Mouse (Mus musculus): ENCODE data around the gene Prrc2b. TPM values are rescaled to one million over a fixed set of nuclear protein-coding genes. Genes with fewer than 3 reads are reported as not detected.

Prrc2b gene
- 47.2 TPM for polyA plus RNA-seq (2014; fragmentation: Illumina TruSeq; extraction: RNeasy Lipid Tissue Mini Kit (QIAGEN cat#74804); ENCODE audit: low read depth, low replicate concordance)

GRCm38 (mm10) chr2:32150924-32151659, at the start of gene Prrc2b:
Gene Prrc2b, plus strand, starts transcription at chr2:32151082.

GRCm38 (mm10) chr2:32235886-32236759, 85.2 kb downstream of the Prrc2b start, which contains the start of gene Pomt1:
Gene Pomt1, plus strand, starts transcription at chr2:32236590.

GRCm38 (mm10) chr2:32259657-32260417, 109.0 kb downstream of the Prrc2b start, which contains the start of gene Uck1:
Gene Uck1, minus strand, starts transcription at chr2:32260159.

Other genes starting within 250 kb of the Prrc2b start
- gene Aif1l, start 200.9 kb upstream of the Prrc2b start, polyA plus RNA-seq (2014; fragmentation: Illumina TruSeq; extraction: RNeasy Lipid Tissue Mini Kit (QIAGEN cat#74804); ENCODE audit: low read depth, low replicate concordance): 9.3 TPM
- gene Nup214, start 176.6 kb upstream of the Prrc2b start, polyA plus RNA-seq (2014; fragmentation: Illumina TruSeq; extraction: RNeasy Lipid Tissue Mini Kit (QIAGEN cat#74804); ENCODE audit: low read depth, low replicate concordance): 58.6 TPM
- 0.29 TPM for gene Fam78a, start 66.2 kb upstream of the Prrc2b start, polyA plus RNA-seq (2014; fragmentation: Illumina TruSeq; extraction: RNeasy Lipid Tissue Mini Kit (QIAGEN cat#74804); ENCODE audit: low read depth, low replicate concordance)
- gene Plpp7, start 55.6 kb upstream of the Prrc2b start, polyA plus RNA-seq (2014; fragmentation: Illumina TruSeq; extraction: RNeasy Lipid Tissue Mini Kit (QIAGEN cat#74804); ENCODE audit: low read depth, low replicate concordance): 0.58 TPM
- 13.4 TPM for gene Pomt1, start 85.5 kb downstream of the Prrc2b start, polyA plus RNA-seq (2014; fragmentation: Illumina TruSeq; extraction: RNeasy Lipid Tissue Mini Kit (QIAGEN cat#74804); ENCODE audit: low read depth, low replicate concordance)
- 31.3 TPM for gene Uck1, start 109.1 kb downstream of the Prrc2b start, polyA plus RNA-seq (2014; fragmentation: Illumina TruSeq; extraction: RNeasy Lipid Tissue Mini Kit (QIAGEN cat#74804); ENCODE audit: low read depth, low replicate concordance)
- 32.3 TPM for gene Golga2, start 136.3 kb downstream of the Prrc2b start, polyA plus RNA-seq (2014; fragmentation: Illumina TruSeq; extraction: RNeasy Lipid Tissue Mini Kit (QIAGEN cat#74804); ENCODE audit: low read depth, low replicate concordance)
- 367 TPM for gene Swi5, start 137.0 kb downstream of the Prrc2b start, polyA plus RNA-seq (2014; fragmentation: Illumina TruSeq; extraction: RNeasy Lipid Tissue Mini Kit (QIAGEN cat#74804); ENCODE audit: low read depth, low replicate concordance)
- 8.1 TPM for gene Ciz1, start 201.2 kb downstream of the Prrc2b start, polyA plus RNA-seq (2014; fragmentation: Illumina TruSeq; extraction: RNeasy Lipid Tissue Mini Kit (QIAGEN cat#74804); ENCODE audit: low read depth, low replicate concordance)
- gene Dnm1, start 202.3 kb downstream of the Prrc2b start, polyA plus RNA-seq (2014; fragmentation: Illumina TruSeq; extraction: RNeasy Lipid Tissue Mini Kit (QIAGEN cat#74804); ENCODE audit: low read depth, low replicate concordance): 2.3 TPM
- gene 1110008P14Rik, start 230.9 kb downstream of the Prrc2b start, polyA plus RNA-seq (2014; fragmentation: Illumina TruSeq; extraction: RNeasy Lipid Tissue Mini Kit (QIAGEN cat#74804); ENCODE audit: low read depth, low replicate concordance): 10.9 TPM
- gene Lcn2, start 237.2 kb downstream of the Prrc2b start, polyA plus RNA-seq (2014; fragmentation: Illumina TruSeq; extraction: RNeasy Lipid Tissue Mini Kit (QIAGEN cat#74804); ENCODE audit: low read depth, low replicate concordance): not detected
- gene Ptges2, start 244.8 kb downstream of the Prrc2b start, polyA plus RNA-seq (2014; fragmentation: Illumina TruSeq; extraction: RNeasy Lipid Tissue Mini Kit (QIAGEN cat#74804); ENCODE audit: low read depth, low replicate concordance): 4.5 TPM

All from adrenal gland, adult 10 weeks (tissue).